ENCODE assay signal across 29 mouse cellular contexts in genomic region chr2:160131797-160132196, GRCm38 (mm10).
A peak's percentile ranks its signal among the peaks of the same experiment; 100 is the strongest.
DNase-seq lines count a peak whose midpoint lies in the region; ATAC-seq lines count a peak whose summit lies in the region.
"Had no signal": no experiment of that assay in that cellular context is flagged by ENCODE, and none has a peak within 500 bp of the region (broad histone marks: within the 10 kb centered on the region; RNA-seq: fewer than 3 reads in every experiment).

No protein-coding gene starts in this region.

- H3K4me3 ChIP-seq in forebrain, embryonic 14.5 days (ENCODE audit: low read depth, low read length) = no peak overlapping the region
- no peak overlapping the region for H3K4me3 ChIP-seq in forebrain, embryonic 16.5 days (replicated peaks; ENCODE audit: low read length)
- H3K4me3 ChIP-seq in midbrain, embryonic 14.5 days (replicated peaks; ENCODE audit: low read depth, low read length) = no peak overlapping the region
- H3K4me3 ChIP-seq in midbrain, embryonic 16.5 days (ENCODE audit: low read depth, low read length) = no peak overlapping the region
- no peak overlapping the region for H3K4me3 ChIP-seq in intestine, embryonic 16.5 days (ENCODE audit: low read length)
- H3K4me3 ChIP-seq: embryonic facial prominence, embryonic 13.5 days; forebrain, embryonic 10.5 days; gastrocnemius, adult 2 months; heart, adult 2 months; heart, embryonic 12.5 days; hindbrain, embryonic 15.5 days; limb, embryonic 12.5 days; liver, embryonic 15.5 days; neural tube, embryonic 15.5 days had no signal

- no peak overlapping the region for H3K4me2 ChIP-seq in forebrain, embryonic 14.5 days (ENCODE audit: low read length)
- no peak overlapping the region for H3K4me2 ChIP-seq in forebrain, embryonic 16.5 days (ENCODE audit: low read length)
- H3K4me2 ChIP-seq in midbrain, embryonic 14.5 days (ENCODE audit: low read length) = no peak overlapping the region
- H3K4me2 ChIP-seq in midbrain, embryonic 16.5 days (ENCODE audit: low read length) = no peak overlapping the region
- no peak overlapping the region for H3K4me2 ChIP-seq in intestine, embryonic 16.5 days (ENCODE audit: low read depth, low read length)
- H3K4me2 ChIP-seq: embryonic facial prominence, embryonic 13.5 days; heart, embryonic 12.5 days; hindbrain, embryonic 15.5 days; limb, embryonic 12.5 days; liver, embryonic 15.5 days; lung, embryonic 14.5 days; neural tube, embryonic 15.5 days had no signal

- peak; percentile 1 for DNase-seq in forebrain, embryonic 14.5 days (ENCODE audit: low spot score)
- peak; percentile 29 for DNase-seq in midbrain, embryonic 14.5 days
- no peak for DNase-seq in spleen, adult 18-20 months
- no peak for DNase-seq in left cerebral cortex, adult 9 months (ENCODE audit: low spot score in 2 of 2)
- DNase-seq: adrenal gland, postnatal 25 days; cerebellum, adult 18-20 months; cerebellum, postnatal 14 days; gastrocnemius, adult 2 months; gastrocnemius, postnatal 36 days; heart, adult 2 months; heart, postnatal 4 days; kidney, adult 9 months; kidney, postnatal 14 days; lung, embryonic 14.5 days; lung, postnatal 14 days; right cerebral cortex, postnatal 4 days; thymus, adult 2 months; thymus, postnatal 36 days had no signal

- H3K4me1 ChIP-seq in forebrain, embryonic 14.5 days (ENCODE audit: control insufficient read depth, insufficient read depth, low read length) = no peaks in the 10 kb centered on the region
- H3K4me1 ChIP-seq in forebrain, embryonic 16.5 days (replicated peaks; ENCODE audit: control insufficient read depth, insufficient read depth, low read length) = no peaks in the 10 kb centered on the region
- H3K4me1 ChIP-seq in midbrain, embryonic 14.5 days (ENCODE audit: control insufficient read depth, insufficient read depth, low read length) = no peaks in the 10 kb centered on the region
- H3K4me1 ChIP-seq in midbrain, embryonic 16.5 days (ENCODE audit: control insufficient read depth, insufficient read depth, low read length) = no peaks in the 10 kb centered on the region
- no peaks in the 10 kb centered on the region for H3K4me1 ChIP-seq in intestine, embryonic 16.5 days (ENCODE audit: control insufficient read depth, insufficient read depth, low read length)
- H3K4me1 ChIP-seq: embryonic facial prominence, embryonic 13.5 days; heart, embryonic 12.5 days; hindbrain, embryonic 15.5 days; limb, embryonic 12.5 days; liver, embryonic 15.5 days; neural tube, embryonic 15.5 days had no signal

- H3K36me3 ChIP-seq in forebrain, embryonic 14.5 days (ENCODE audit: control insufficient read depth, insufficient read depth, low read length) = no peaks in the 10 kb centered on the region
- H3K36me3 ChIP-seq in forebrain, embryonic 16.5 days (ENCODE audit: control insufficient read depth, insufficient read depth) = no peaks in the 10 kb centered on the region
- no peaks in the 10 kb centered on the region for H3K36me3 ChIP-seq in midbrain, embryonic 14.5 days (ENCODE audit: control insufficient read depth, insufficient read depth, low read length)
- no peaks in the 10 kb centered on the region for H3K36me3 ChIP-seq in midbrain, embryonic 16.5 days (ENCODE audit: control insufficient read depth, insufficient read depth, low read length)
- H3K36me3 ChIP-seq in intestine, embryonic 16.5 days (ENCODE audit: control insufficient read depth, insufficient read depth, low read length) = no peaks in the 10 kb centered on the region
- H3K36me3 ChIP-seq: embryonic facial prominence, embryonic 13.5 days; forebrain, embryonic 10.5 days; heart, embryonic 12.5 days; hindbrain, embryonic 15.5 days; limb, embryonic 12.5 days; liver, embryonic 15.5 days; neural tube, embryonic 15.5 days had no signal

- no peak overlapping the region for H3K27ac ChIP-seq in forebrain, embryonic 14.5 days (ENCODE audit: low read depth, low read length)
- H3K27ac ChIP-seq in forebrain, embryonic 16.5 days (ENCODE audit: low read length) = no peak overlapping the region
- no peak overlapping the region for H3K27ac ChIP-seq in midbrain, embryonic 14.5 days (replicated peaks; ENCODE audit: low read depth, low read length)
- H3K27ac ChIP-seq in midbrain, embryonic 16.5 days (ENCODE audit: low read length) = no peak overlapping the region
- H3K27ac ChIP-seq in intestine, embryonic 16.5 days (ENCODE audit: low read length) = no peak overlapping the region
- H3K27ac ChIP-seq: embryonic facial prominence, embryonic 13.5 days; forebrain, embryonic 10.5 days; gastrocnemius, adult 2 months; heart, adult 2 months; hindbrain, embryonic 15.5 days; limb, embryonic 12.5 days; liver, embryonic 15.5 days; neural tube, embryonic 15.5 days had no signal

- 38% methylated on average over 2 of the region's 2 CpGs for WGBS in forebrain, embryonic 14.5 days
- WGBS in forebrain, embryonic 16.5 days = 28% methylated on average over 2 of the region's 2 CpGs
- 30% methylated on average over 2 of the region's 2 CpGs for WGBS in midbrain, embryonic 14.5 days
- WGBS in midbrain, embryonic 16.5 days = 50% methylated on average over 2 of the region's 2 CpGs
- 50% methylated on average over 2 of the region's 2 CpGs for WGBS in intestine, embryonic 16.5 days

- H3K9me3 ChIP-seq in forebrain, embryonic 14.5 days (replicated peaks; ENCODE audit: control insufficient read depth, low read length) = no peaks in the 10 kb centered on the region
- H3K9me3 ChIP-seq in forebrain, embryonic 16.5 days (ENCODE audit: control insufficient read depth, low read length) = no peaks in the 10 kb centered on the region
- no peaks in the 10 kb centered on the region for H3K9me3 ChIP-seq in midbrain, embryonic 14.5 days (ENCODE audit: control insufficient read depth, low read length)
- no peaks in the 10 kb centered on the region for H3K9me3 ChIP-seq in midbrain, embryonic 16.5 days (replicated peaks; ENCODE audit: control insufficient read depth, low read length, poor library complexity, severe bottlenecking)
- no peaks in the 10 kb centered on the region for H3K9me3 ChIP-seq in intestine, embryonic 16.5 days (ENCODE audit: control insufficient read depth, low read length)
- H3K9me3 ChIP-seq: embryonic facial prominence, embryonic 13.5 days; forebrain, embryonic 10.5 days; heart, embryonic 12.5 days; hindbrain, embryonic 15.5 days; limb, embryonic 12.5 days; liver, embryonic 15.5 days; neural tube, embryonic 15.5 days had no signal

- H3K9ac ChIP-seq in forebrain, embryonic 14.5 days (ENCODE audit: low read length) = no peak overlapping the region
- no peak overlapping the region for H3K9ac ChIP-seq in forebrain, embryonic 16.5 days (replicated peaks; ENCODE audit: low read depth, low read length)
- no peak overlapping the region for H3K9ac ChIP-seq in midbrain, embryonic 14.5 days (replicated peaks; ENCODE audit: low read length)
- H3K9ac ChIP-seq in midbrain, embryonic 16.5 days (ENCODE audit: low read depth, low read length) = no peak overlapping the region
- H3K9ac ChIP-seq in intestine, embryonic 16.5 days (ENCODE audit: low read depth, low read length) = no peak overlapping the region
- H3K9ac ChIP-seq: embryonic facial prominence, embryonic 13.5 days; heart, embryonic 12.5 days; hindbrain, embryonic 15.5 days; limb, embryonic 12.5 days; liver, embryonic 15.5 days; lung, embryonic 14.5 days; neural tube, embryonic 15.5 days had no signal

- no peaks in the 10 kb centered on the region for H3K27me3 ChIP-seq in forebrain, embryonic 14.5 days (replicated peaks; ENCODE audit: control insufficient read depth, insufficient read depth, low read length)
- no peaks in the 10 kb centered on the region for H3K27me3 ChIP-seq in forebrain, embryonic 16.5 days (replicated peaks; ENCODE audit: control insufficient read depth, insufficient read depth, low read length)
- no peaks in the 10 kb centered on the region for H3K27me3 ChIP-seq in midbrain, embryonic 14.5 days (ENCODE audit: control insufficient read depth, insufficient read depth, low read length)
- H3K27me3 ChIP-seq in midbrain, embryonic 16.5 days (ENCODE audit: control insufficient read depth, insufficient read depth, low read depth, low read length) = no peaks in the 10 kb centered on the region
- H3K27me3 ChIP-seq in intestine, embryonic 16.5 days (replicated peaks; ENCODE audit: control insufficient read depth, insufficient read depth, low read length) = no peaks in the 10 kb centered on the region
- H3K27me3 ChIP-seq: embryonic facial prominence, embryonic 13.5 days; heart, embryonic 12.5 days; hindbrain, embryonic 15.5 days; liver, embryonic 15.5 days; neural tube, embryonic 15.5 days had no signal

- ATAC-seq in forebrain, embryonic 14.5 days = no peak
- no peak for ATAC-seq in forebrain, embryonic 16.5 days
- ATAC-seq in midbrain, embryonic 14.5 days (ENCODE audit: low FRiP score, low TSS enrichment) = no peak
- no peak for ATAC-seq in midbrain, embryonic 16.5 days
- peak; percentile 81 for ATAC-seq in intestine, embryonic 16.5 days
- ATAC-seq: inflammation-experienced regulatory T-cells, adult 6 months had no signal

Comparison
In these comparisons a context has a peak if more than half of its experiments do, and no peak if none do; other contexts are left out.
1. DNase-seq: peak in forebrain, embryonic 14.5 days (single experiment) and midbrain, embryonic 14.5 days (single experiment); none in spleen, adult 18-20 months (0 of 2) and left cerebral cortex, adult 9 months (0 of 2).